Mouse (Mus musculus): ENCODE measurements at regions not wholly inside any gene's neighbourhood (a gene's known extent, or its start where the extent isn't known, plus 50 kb on each side); places are given as distances from the start of the nearest gene placed in this dataset.

DNA sequence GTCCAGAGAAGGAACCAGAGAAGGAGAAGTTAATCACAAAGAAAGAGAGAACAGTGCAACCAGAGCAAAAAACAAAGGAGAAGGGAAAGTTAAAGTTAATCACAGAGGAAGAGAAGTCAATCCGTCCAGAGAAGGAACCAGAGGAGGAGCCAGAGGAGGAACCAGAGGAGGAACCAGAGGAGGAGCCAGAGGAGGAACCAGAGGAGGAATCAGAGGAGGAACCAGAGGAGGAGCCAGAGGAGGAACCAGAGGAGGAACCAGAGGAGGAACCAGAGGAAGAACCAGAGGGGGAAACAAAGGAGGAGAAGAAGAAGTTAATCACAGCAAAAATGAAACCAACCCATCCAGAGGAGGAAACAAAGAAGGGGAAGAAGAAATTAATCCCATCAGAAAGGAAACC lies 57.2 kb upstream of the Sipa1l3 start:
- TF ChIP-seq EP300 (IDR thresholded peaks at IDR 0.05; ENCODE audit: low read length) (no peak), SIN3A (IDR thresholded peaks at IDR 0.05; ENCODE audit: low read length) (no peak), POLR2A (IDR thresholded peaks at IDR 0.05; ENCODE audit: low read depth, low read length) (no peak), CTCF (conservative IDR thresholded peaks at IDR 0.05 in 1 of 2, IDR thresholded peaks at IDR 0.05 in 1 of 2; ENCODE audit: low read depth in 2 of 2, low read length in 2 of 2) (no peak), IRF4 (IDR thresholded peaks at IDR 0.05; ENCODE audit: low read depth, low read length) (no peak), NRF1 (IDR thresholded peaks at IDR 0.05; ENCODE audit: low read depth, low read length) (no peak), MAZ (IDR thresholded peaks at IDR 0.05; ENCODE audit: low read depth, low read length) (no peak), ZKSCAN1 (IDR thresholded peaks at IDR 0.05; ENCODE audit: borderline replicate concordance, low read depth, low read length) (no peak), PAX5 (IDR thresholded peaks at IDR 0.05; ENCODE audit: low read length) (no peak), MXI1 (IDR thresholded peaks at IDR 0.05; ENCODE audit: low read depth, low read length) (no peak), HCFC1 (IDR thresholded peaks at IDR 0.05; ENCODE audit: low read depth, low read length) (no peak), USF1 (IDR thresholded peaks at IDR 0.05; ENCODE audit: low read depth, low read length) (no peak), RCOR1 (conservative IDR thresholded peaks at IDR 0.05; ENCODE audit: low read depth, low read length) (no peak)

Measured in CH12.LX (cell line).